Mouse (Mus musculus): ENCODE measurements around the gene Camk2d.

GRCm38 (mm10) chr3:126632580-126632979 lies 36.5 kb downstream of the Camk2d start:
- TF ChIP-seq TCF12 (IDR thresholded peaks at IDR 0.05; ENCODE audit: low read depth, low read length) (no peak), POLR2A (IDR thresholded peaks at IDR 0.05; ENCODE audit: low read depth, low read length) (no peak), HCFC1 (IDR thresholded peaks at IDR 0.05; ENCODE audit: low read depth, low read length) (no peak), CTCF (conservative IDR thresholded peaks at IDR 0.05 in 1 of 2, IDR thresholded peaks at IDR 0.05 in 1 of 2; ENCODE audit: low read depth in 2 of 2, low read length in 2 of 2) (no peak), MYC (IDR thresholded peaks at IDR 0.05; ENCODE audit: low read depth, low read length) (no peak), SIN3A (IDR thresholded peaks at IDR 0.05; ENCODE audit: low read length) (no peak)

All from CH12.LX (cell line).